Mouse (Mus musculus): ENCODE data around the gene Ccdc33. TPM values are rescaled to one million over a fixed set of nuclear protein-coding genes. Genes with fewer than 3 reads are reported as not detected.

Gene Ccdc33
- polyA plus RNA-seq (2014; fragmentation: Nextera tagmentation; extraction: Ambion mirVana) = 0.17 TPM in 1 of 2 replicates, not detected in the other

DNA sequence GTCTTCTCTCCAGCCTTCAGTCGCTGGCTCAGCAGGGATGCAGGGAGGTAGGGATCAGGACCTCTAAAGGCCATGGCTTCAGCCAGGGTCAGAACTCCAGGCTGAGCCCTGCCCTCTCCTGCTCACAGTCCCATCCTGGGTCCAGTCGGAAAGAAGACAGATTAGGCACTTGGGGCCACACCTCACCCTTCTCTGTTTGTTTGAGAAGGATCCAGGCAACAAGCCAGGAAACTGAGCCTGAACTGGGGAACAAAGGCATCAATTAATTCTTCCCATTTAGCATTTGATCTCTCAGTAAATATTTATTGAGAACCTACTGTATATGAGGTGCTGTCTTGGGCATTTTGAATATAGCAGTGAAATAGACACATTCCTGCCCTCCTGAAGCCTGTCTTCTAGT, at the start of gene Ccdc33:
Gene Ccdc33, minus strand, starts transcription at position 153 of the 400 bp plus-strand sequence.
- Histone ChIP-seq H3K27me3 (ENCODE audit: control insufficient read depth, insufficient read depth, low read length) (0 out of 2 replicates have a peak, but pooled peaks cover 2% of the 10 kb centered on the region), H3K9ac (ENCODE audit: low read length) (no peak within 1 kb of the TSS), H3K4me3 (ENCODE audit: low read depth, low read length) (no peak within 1 kb of the TSS), H3K36me3 (ENCODE audit: control insufficient read depth, insufficient read depth, low read length) (no peaks in the 10 kb centered on the region), H3K4me2 (ENCODE audit: low read depth, severe bottlenecking) (no peak within 1 kb of the TSS; the same call in 1 of the 2 replicates), H3K9me3 (ENCODE audit: control insufficient read depth, low read length) (no peaks in the 10 kb centered on the region), H3K27ac (replicated peaks; ENCODE audit: low read depth, low read length) (no peak within 1 kb of the TSS), H3K4me1 (ENCODE audit: control insufficient read depth, insufficient read depth, low read length) (peaks cover 22% of the 10 kb centered on the region)
- 10% methylated on average over 2 of the region's 2 CpGs for WGBS
- no peak for ATAC-seq (ENCODE audit: insufficient number of reproducible peaks, low FRiP score, low TSS enrichment, low read depth)
- no peak for DNase-seq (ENCODE audit: low spot score)

DNA sequence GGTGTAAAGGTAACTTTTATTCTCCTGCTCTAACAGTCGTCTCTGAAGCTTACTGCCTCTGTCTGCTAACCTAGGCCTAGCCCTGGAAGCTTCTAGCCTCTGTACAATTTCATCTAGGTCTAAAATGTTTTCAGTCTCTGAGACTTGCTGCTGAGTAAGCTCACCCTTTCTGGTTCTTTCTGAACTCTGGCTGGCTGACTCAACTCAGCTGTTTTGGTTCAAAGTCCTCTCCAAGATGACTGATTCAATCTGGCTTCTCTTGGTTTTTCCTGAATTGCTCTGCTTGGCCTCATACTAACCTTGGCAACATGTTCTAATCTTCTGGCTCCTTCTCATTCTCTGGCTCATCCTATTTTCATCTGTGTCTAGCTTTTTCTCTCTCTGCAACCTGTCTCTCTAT, 47.2 kb upstream of the Ccdc33 start:
- H3K4me2 ChIP-seq (ENCODE audit: low read depth, severe bottlenecking) = no peak overlapping the region
- no peak for ATAC-seq (ENCODE audit: insufficient number of reproducible peaks, low FRiP score, low TSS enrichment, low read depth)
- no peak overlapping the region for H3K9ac ChIP-seq (ENCODE audit: low read length)
- no peaks in the 10 kb centered on the region for H3K36me3 ChIP-seq (ENCODE audit: control insufficient read depth, insufficient read depth, low read length)
- no peak overlapping the region for H3K4me3 ChIP-seq (ENCODE audit: low read depth, low read length)
- H3K9me3 ChIP-seq (ENCODE audit: control insufficient read depth, low read length) = no peaks in the 10 kb centered on the region
- H3K4me1 ChIP-seq (ENCODE audit: control insufficient read depth, insufficient read depth, low read length) = 0 out of 2 replicates have a peak, but pooled peaks cover 4% of the 10 kb centered on the region
- DNase-seq (ENCODE audit: low spot score) = no peak
- H3K27ac ChIP-seq (replicated peaks; ENCODE audit: low read depth, low read length) = no peak overlapping the region
- 94% methylated on average over 1 of the region's 1 CpGs for WGBS
- no peaks in the 10 kb centered on the region for H3K27me3 ChIP-seq (ENCODE audit: control insufficient read depth, insufficient read depth, low read length)

DNA sequence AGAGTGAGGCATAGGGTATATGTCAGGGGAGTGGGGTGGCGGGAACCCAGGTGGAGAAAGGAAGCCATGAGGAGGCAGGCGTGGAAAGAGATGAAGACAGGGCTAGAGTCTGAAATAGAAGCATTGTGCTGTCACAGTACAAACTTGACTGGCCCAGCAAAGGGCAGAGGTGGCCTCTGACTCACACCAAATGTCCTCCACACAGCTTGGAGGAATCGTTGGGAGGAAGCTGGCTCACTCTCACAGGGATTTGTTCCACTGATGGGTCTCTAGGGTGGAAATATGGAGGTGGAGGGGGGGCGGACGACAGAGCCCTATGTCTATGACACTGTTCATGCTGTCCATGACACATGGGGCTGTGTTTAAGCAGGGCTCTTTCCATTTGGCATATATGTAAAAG, 44.5 kb upstream of the Ccdc33 start:
- WGBS = 76% methylated on average over 5 of the region's 5 CpGs
- Histone ChIP-seq H3K27me3 (ENCODE audit: control insufficient read depth, insufficient read depth, low read length) (no peaks in the 10 kb centered on the region), H3K9me3 (ENCODE audit: control insufficient read depth, low read length) (no peaks in the 10 kb centered on the region), H3K4me2 (ENCODE audit: low read depth, severe bottlenecking) (no peak overlapping the region), H3K4me3 (ENCODE audit: low read depth, low read length) (no peak overlapping the region), H3K9ac (ENCODE audit: low read length) (no peak overlapping the region), H3K36me3 (ENCODE audit: control insufficient read depth, insufficient read depth, low read length) (no peaks in the 10 kb centered on the region), H3K27ac (replicated peaks; ENCODE audit: low read depth, low read length) (no peak overlapping the region), H3K4me1 (ENCODE audit: control insufficient read depth, insufficient read depth, low read length) (peaks cover 22% of the 10 kb centered on the region)
- ATAC-seq (ENCODE audit: insufficient number of reproducible peaks, low FRiP score, low TSS enrichment, low read depth) = no peak
- DNase-seq (ENCODE audit: low spot score) = no peak

DNA sequence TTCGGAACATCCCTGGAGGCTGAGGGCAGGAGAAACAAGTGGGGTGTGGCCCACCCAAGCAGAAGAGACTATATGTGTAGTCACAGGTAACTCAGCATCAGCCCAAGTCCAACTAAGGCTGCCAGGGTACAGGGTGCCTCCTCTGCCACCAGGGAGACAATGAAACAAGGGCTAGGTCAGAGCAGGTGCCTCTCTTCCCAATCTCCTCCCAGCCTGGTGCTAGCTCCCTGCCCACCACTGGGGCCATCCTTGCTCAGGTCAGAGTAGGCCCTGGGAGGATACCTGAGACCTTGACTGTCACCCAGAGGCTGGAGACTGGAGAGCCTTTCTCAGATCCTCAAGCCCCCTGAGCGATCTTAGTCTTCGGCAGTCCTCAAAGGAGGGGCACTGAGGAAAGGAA, 43.5 kb upstream of the Ccdc33 start:
- no peaks in the 10 kb centered on the region for H3K27me3 ChIP-seq (ENCODE audit: control insufficient read depth, insufficient read depth, low read length)
- WGBS = 83% methylated on average over 3 of the region's 3 CpGs

DNA sequence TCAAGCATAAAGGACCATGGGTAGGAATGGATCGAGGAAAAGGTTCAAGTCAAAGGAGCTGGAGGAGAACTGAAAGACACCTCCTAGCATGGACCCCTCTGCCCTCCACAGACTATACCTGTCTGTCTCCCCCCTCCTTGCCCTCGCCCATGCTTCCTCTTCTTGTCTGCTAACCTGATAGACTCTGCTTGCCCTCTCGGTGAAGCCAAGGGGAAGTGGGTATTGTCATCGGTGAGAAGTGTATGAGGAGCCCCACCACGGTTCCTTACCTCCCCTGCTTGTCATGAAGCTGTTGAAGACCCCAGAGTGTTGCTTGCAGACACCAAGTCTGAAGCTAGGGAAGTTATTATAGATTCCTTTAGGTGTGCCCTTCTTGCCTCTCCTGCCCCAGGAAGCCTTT, 41.7 kb upstream of the Ccdc33 start:
- Histone ChIP-seq H3K27me3 (ENCODE audit: control insufficient read depth, insufficient read depth, low read length) (no peaks in the 10 kb centered on the region), H3K9ac (ENCODE audit: low read length) (no peak overlapping the region), H3K4me3 (ENCODE audit: low read depth, low read length) (no peak overlapping the region), H3K36me3 (ENCODE audit: control insufficient read depth, insufficient read depth, low read length) (no peaks in the 10 kb centered on the region), H3K4me2 (ENCODE audit: low read depth, severe bottlenecking) (no peak overlapping the region), H3K9me3 (ENCODE audit: control insufficient read depth, low read length) (no peaks in the 10 kb centered on the region), H3K4me1 (ENCODE audit: control insufficient read depth, insufficient read depth, low read length) (peaks cover 44% of the 10 kb centered on the region), H3K27ac (replicated peaks; ENCODE audit: low read depth, low read length) (no peak overlapping the region)
- 83% methylated on average over 5 of the region's 5 CpGs for WGBS
- no peak for DNase-seq (ENCODE audit: low spot score)
- no peak for ATAC-seq (ENCODE audit: insufficient number of reproducible peaks, low FRiP score, low TSS enrichment, low read depth)

More for the DNA sequence above, 43.5 kb upstream of the Ccdc33 start:
- Histone ChIP-seq H3K4me1 (ENCODE audit: control insufficient read depth, insufficient read depth, low read length) (peaks cover 32% of the 10 kb centered on the region), H3K27ac (replicated peaks; ENCODE audit: low read depth, low read length) (no peak overlapping the region), H3K36me3 (ENCODE audit: control insufficient read depth, insufficient read depth, low read length) (no peaks in the 10 kb centered on the region), H3K9me3 (ENCODE audit: control insufficient read depth, low read length) (no peaks in the 10 kb centered on the region), H3K4me2 (ENCODE audit: low read depth, severe bottlenecking) (no peak overlapping the region), H3K4me3 (ENCODE audit: low read depth, low read length) (no peak overlapping the region), H3K9ac (ENCODE audit: low read length) (no peak overlapping the region)
- no peak for ATAC-seq (ENCODE audit: insufficient number of reproducible peaks, low FRiP score, low TSS enrichment, low read depth)
- DNase-seq (ENCODE audit: low spot score) = no peak

DNA sequence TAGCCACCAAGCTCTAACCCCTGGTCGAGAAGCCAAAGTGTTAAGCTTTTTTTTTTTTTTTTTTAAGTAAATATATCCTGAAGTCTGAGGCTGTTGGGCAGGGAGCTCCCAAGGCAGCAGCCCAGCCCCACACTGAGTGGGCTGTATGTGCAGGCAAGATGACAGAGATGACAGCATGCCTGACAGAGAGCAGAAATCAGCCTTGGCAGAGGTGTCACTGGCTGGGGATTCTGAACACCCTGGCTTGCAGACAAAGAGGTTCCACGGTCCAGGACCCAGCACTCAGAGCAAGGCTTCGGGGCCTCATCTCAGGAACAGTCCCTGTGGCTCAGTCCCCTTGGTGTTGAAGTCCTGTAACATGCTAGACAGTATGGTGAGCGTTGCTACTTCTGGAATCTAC, 41.2 kb upstream of the Ccdc33 start:
- no peaks in the 10 kb centered on the region for H3K36me3 ChIP-seq (ENCODE audit: control insufficient read depth, insufficient read depth, low read length)
- H3K27ac ChIP-seq (replicated peaks; ENCODE audit: low read depth, low read length) = peak overlapping the region; percentile 21; the same call in 1 of the 2 replicates
- H3K4me2 ChIP-seq (ENCODE audit: low read depth, severe bottlenecking) = no peak overlapping the region
- ATAC-seq (ENCODE audit: insufficient number of reproducible peaks, low FRiP score, low TSS enrichment, low read depth) (no peak), DNase-seq (ENCODE audit: low spot score) (no peak)
- H3K4me3 ChIP-seq (ENCODE audit: low read depth, low read length) = no peak overlapping the region
- WGBS = 69% methylated on average over 4 of the region's 4 CpGs
- peak overlapping the region; percentile 30; the same call in 1 of the 2 replicates for H3K9ac ChIP-seq (ENCODE audit: low read length)
- H3K27me3 ChIP-seq (ENCODE audit: control insufficient read depth, insufficient read depth, low read length) = no peaks in the 10 kb centered on the region
- no peaks in the 10 kb centered on the region for H3K9me3 ChIP-seq (ENCODE audit: control insufficient read depth, low read length)
- H3K4me1 ChIP-seq (ENCODE audit: control insufficient read depth, insufficient read depth, low read length) = peaks cover 47% of the 10 kb centered on the region

DNA sequence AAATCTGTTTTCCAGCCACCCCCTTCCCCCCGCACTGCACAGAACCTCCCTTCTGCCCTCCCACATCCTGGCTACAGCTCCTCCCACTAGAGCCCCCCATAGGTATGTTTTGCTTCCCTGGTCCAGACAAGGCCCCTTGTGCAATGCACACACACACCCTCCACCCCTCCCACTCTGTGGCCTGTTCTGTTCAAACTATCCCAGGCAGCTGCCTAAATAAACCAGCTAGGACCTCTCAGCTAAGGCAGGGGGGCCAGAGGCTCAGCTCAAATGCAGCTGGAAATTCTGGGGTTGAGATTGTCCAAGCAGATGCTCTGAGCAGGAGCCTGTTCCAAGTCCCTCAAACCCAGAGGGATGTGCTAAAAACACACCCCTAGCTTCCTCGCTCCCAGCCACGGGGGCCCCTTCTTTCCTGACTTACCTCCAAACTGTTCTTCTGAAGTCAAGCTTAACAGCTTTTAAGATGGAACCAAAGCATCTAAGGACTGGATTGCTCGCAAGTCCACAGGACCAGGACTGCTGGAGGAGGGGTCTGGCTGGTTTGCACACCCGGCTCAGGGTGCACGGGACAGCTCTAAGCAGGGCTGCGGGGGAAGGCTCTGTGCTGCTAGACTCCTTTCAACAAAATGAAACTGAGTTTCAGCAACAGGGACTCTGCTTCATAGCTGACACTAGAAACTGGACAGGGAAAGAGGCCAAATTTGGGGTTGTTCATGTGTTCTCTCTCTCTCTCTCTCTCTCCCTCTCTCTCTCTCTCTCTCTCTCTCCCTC, 40.1 kb upstream of the Ccdc33 start:
- peak overlapping the region; percentile 24 for H3K4me3 ChIP-seq (ENCODE audit: low read depth, low read length)
- ATAC-seq (ENCODE audit: insufficient number of reproducible peaks, low FRiP score, low TSS enrichment, low read depth) (peak; percentile 91), DNase-seq (ENCODE audit: low spot score) (peak; percentile 82)
- H3K36me3 ChIP-seq (ENCODE audit: control insufficient read depth, insufficient read depth, low read length) = peaks cover 2% of the 10 kb centered on the region; the same call in 1 of the 2 replicates
- WGBS = 18% methylated on average over 7 of the region's 7 CpGs
- peak overlapping the region; percentile 42 for H3K9ac ChIP-seq (ENCODE audit: low read length)
- peak overlapping the region; percentile 92 for H3K27ac ChIP-seq (replicated peaks; ENCODE audit: low read depth, low read length)
- H3K4me2 ChIP-seq (ENCODE audit: low read depth, severe bottlenecking) = peak overlapping the region; percentile 47
- peaks cover 47% of the 10 kb centered on the region for H3K4me1 ChIP-seq (ENCODE audit: control insufficient read depth, insufficient read depth, low read length)
- no peaks in the 10 kb centered on the region for H3K9me3 ChIP-seq (ENCODE audit: control insufficient read depth, low read length)
- no peaks in the 10 kb centered on the region for H3K27me3 ChIP-seq (ENCODE audit: control insufficient read depth, insufficient read depth, low read length)

DNA sequence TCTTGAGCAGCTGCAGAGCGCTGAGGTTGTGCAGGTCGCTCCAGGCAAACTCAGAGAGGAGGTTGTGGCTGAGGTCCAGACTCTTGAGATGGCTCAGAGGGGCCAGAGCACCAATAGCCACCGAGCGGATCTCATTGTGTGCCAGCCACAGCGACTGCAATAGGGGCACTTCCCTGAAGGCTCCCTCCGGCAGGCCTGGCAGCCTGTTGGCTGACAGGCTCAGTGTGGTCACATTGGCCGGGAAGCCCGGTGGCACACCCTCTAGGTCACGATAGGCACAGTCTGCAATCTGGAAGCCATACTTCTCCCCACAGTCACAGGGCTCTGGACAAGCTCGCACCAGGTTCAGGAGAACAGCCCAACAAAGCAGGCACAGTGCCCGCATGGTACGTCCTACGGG, 39.2 kb upstream of the Ccdc33 start:
- 87% methylated on average over 13 of the region's 13 CpGs for WGBS
- no peak for ATAC-seq (ENCODE audit: insufficient number of reproducible peaks, low FRiP score, low TSS enrichment, low read depth)
- Histone ChIP-seq H3K27me3 (ENCODE audit: control insufficient read depth, insufficient read depth, low read length) (no peaks in the 10 kb centered on the region), H3K27ac (replicated peaks; ENCODE audit: low read depth, low read length) (peak overlapping the region; percentile 92), H3K9me3 (ENCODE audit: control insufficient read depth, low read length) (no peaks in the 10 kb centered on the region), H3K4me2 (ENCODE audit: low read depth, severe bottlenecking) (peak overlapping the region; percentile 47), H3K36me3 (ENCODE audit: control insufficient read depth, insufficient read depth, low read length) (peaks cover 2% of the 10 kb centered on the region; the same call in 1 of the 2 replicates), H3K4me1 (ENCODE audit: control insufficient read depth, insufficient read depth, low read length) (peaks cover 50% of the 10 kb centered on the region), H3K4me3 (ENCODE audit: low read depth, low read length) (peak overlapping the region; percentile 24), H3K9ac (ENCODE audit: low read length) (peak overlapping the region; percentile 42)
- no peak for DNase-seq (ENCODE audit: low spot score)
